Mouse (Mus musculus) spleen, adult 2 months (tissue): ENCODE measurements around the gene Vmn1r221.

Experiments
- CTCF ChIP-seq: fragments of 200-500 bp; IDR thresholded peaks from 2 replicates; pipeline ENCODE4 v1.5.1; 2011; ENCODE audit warnings: mild to moderate bottlenecking, inconsistent platforms; ENCODE audit not compliant: insufficient read depth, insufficient read length, insufficient replicate concordance; ENCODE audit errors: extremely low read depth
- POLR2A ChIP-seq: fragments of 200-500 bp; IDR thresholded peaks from 2 replicates; pipeline ENCODE4 v1.6.1; 2011; ENCODE audit warnings: low read depth, low read length, inconsistent platforms

DNA sequence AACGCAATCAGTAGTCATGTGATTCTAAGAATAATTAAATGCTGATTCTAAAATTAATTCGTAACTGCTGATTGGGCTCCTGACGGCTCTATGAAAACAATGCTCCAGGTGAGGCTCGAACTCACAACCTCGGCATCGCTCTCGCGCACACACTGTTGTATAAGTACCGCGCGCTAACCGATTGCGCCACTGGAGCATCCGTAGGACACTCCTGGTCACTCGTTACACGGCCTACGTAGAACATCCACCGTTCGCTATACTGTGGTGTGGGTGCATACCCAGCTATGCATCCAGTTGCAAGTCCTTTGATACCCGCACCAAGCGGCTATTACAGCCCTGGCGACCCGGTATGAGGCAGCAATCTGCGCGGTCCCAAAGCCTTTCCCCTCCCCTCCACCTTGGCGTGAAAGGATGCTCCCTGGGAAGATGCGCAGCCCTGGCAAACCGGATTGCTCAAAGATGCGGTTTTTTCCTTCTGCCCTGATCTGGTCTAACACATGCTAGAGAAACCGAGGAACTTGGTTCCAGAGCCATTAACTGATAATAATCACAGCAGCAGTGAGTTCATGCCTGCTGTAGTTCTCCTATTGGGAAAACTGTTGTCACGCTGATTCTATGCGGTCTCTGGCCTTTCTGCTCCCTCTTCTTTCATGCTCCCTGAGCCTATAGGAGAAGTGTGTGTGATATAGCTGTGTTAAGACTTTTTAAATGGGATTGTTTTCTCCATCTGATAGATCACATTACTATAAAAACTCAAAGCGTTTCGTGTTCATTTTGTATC lies 56.6 kb downstream of the Vmn1r221 start:
- no peak for TF ChIP-seq CTCF
- no peak for TF ChIP-seq POLR2A
